Mouse (Mus musculus): ENCODE data around the gene Ctnna3. TPM values are rescaled to one million over a fixed set of nuclear protein-coding genes. Genes with fewer than 3 reads are reported as not detected.

The Ctnna3 gene
- polyA plus RNA-seq, 1 experiment from 2014 or later: 0.35 TPM

DNA sequence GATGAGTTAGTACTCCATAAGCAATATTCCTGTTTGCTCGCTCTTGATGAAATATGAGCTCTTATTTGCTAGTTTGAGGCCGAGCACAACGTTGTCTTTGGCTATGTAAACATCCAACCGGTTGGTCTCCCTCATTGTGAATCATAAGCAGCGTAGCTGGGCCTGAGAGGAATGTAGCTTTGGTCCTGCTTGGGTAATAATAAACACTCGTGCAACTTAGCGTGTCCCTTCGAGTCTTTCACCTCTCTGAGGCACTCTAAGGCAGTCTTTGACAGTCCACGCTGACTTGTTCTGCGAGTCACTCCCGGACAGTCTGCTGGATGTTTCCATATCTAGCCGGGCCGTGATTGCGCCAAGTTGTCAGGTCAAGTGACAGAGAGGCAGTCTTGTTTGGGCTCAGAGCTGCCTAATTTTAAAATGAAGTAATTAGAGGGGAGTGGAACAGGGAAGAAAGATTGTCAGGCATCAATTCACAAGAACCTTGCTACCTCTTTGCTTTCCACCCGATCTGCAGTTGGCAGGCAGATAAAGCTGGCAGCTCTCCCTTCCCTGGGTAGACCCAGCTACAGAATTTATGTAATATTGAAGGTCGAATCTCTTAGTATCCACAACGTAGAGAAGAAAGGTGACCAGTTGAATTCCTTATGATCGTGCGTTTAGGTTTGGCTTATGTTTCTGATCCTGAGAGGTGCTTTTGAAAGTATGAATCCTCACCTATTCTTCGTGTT is 355.1 kb downstream of the Ctnna3 start:
- Histone ChIP-seq H3K9me3 (replicated peaks; ENCODE audit: control insufficient read depth, low read length) (no peaks in the 10 kb centered on the region), H3K4me1 (ENCODE audit: control insufficient read depth, insufficient read depth, low read length) (no peaks in the 10 kb centered on the region), H3K9ac (replicated peaks; ENCODE audit: low read length) (no peak overlapping the region), H3K27me3 (ENCODE audit: control insufficient read depth, insufficient read depth, low read length) (no peaks in the 10 kb centered on the region), H3K4me3 (ENCODE audit: low read depth, low read length) (no peak overlapping the region), H3K27ac (replicated peaks; ENCODE audit: low read depth, low read length) (no peak overlapping the region), H3K36me3 (replicated peaks; ENCODE audit: control insufficient read depth, insufficient read depth, low read depth, low read length) (no peaks in the 10 kb centered on the region), H3K4me2 (ENCODE audit: low read depth, low read length) (no peak overlapping the region)
- ATAC-seq (replicated peaks; ENCODE audit: insufficient number of reproducible peaks, low FRiP score, low TSS enrichment, low read depth): no peak
- 78% methylated on average over 20 of the region's 20 CpGs for WGBS
- DNase-seq (ENCODE audit: low spot score): no peak

DNA sequence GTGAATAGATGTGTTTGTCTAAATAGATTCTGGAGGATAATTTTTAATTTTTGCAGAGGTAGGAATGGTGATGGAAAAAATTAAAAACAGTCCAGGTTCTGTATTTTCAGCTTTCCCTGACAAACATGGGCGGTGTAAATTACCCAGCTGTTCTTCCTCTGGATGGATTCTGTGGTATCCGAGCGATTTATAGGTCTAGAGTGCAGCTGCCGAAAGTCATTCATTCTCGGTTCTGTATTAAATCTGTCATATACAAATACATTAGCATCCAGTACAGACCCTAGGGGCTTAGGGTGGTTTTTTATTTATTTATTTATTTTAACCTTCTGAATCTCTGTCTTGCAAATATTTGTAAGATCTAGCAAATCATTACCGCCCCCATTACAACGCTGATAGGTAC is 356.5 kb downstream of the Ctnna3 start:
- H3K36me3 ChIP-seq (replicated peaks; ENCODE audit: control insufficient read depth, insufficient read depth, low read depth, low read length): no peaks in the 10 kb centered on the region
- H3K4me3 ChIP-seq (ENCODE audit: low read depth, low read length): no peak overlapping the region
- no peak overlapping the region for H3K9ac ChIP-seq (replicated peaks; ENCODE audit: low read length)
- no peak overlapping the region for H3K27ac ChIP-seq (replicated peaks; ENCODE audit: low read depth, low read length)
- no peak for DNase-seq (ENCODE audit: low spot score)
- H3K4me1 ChIP-seq (ENCODE audit: control insufficient read depth, insufficient read depth, low read length): no peaks in the 10 kb centered on the region
- ATAC-seq (replicated peaks; ENCODE audit: insufficient number of reproducible peaks, low FRiP score, low TSS enrichment, low read depth): no peak
- WGBS: 85% methylated on average over 7 of the region's 7 CpGs
- H3K4me2 ChIP-seq (ENCODE audit: low read depth, low read length): no peak overlapping the region
- H3K9me3 ChIP-seq (replicated peaks; ENCODE audit: control insufficient read depth, low read length): no peaks in the 10 kb centered on the region
- no peaks in the 10 kb centered on the region for H3K27me3 ChIP-seq (ENCODE audit: control insufficient read depth, insufficient read depth, low read length)

DNA sequence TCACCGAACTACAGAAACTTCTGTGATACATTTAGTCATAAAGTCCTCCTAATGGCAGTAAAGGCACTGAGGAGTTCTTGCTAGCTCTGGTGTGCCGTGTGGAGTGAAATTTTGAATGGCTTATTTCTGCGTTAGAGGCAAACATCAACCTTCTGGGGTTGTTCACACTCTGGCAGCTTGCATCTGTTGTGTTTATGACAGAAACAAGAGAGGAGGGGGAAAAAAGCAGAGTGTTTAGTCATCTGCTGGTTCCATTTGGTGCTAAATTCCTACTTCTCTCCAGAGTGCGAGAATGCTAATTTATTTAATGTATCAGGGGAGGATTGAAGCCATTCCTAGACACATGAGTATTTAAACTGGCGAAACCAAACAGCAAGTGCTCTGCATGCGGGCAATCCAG is 374.0 kb downstream of the Ctnna3 start:
- H3K36me3 ChIP-seq (replicated peaks; ENCODE audit: control insufficient read depth, insufficient read depth, low read depth, low read length): no peaks in the 10 kb centered on the region
- no peak overlapping the region for H3K9ac ChIP-seq (replicated peaks; ENCODE audit: low read length)
- H3K4me2 ChIP-seq (ENCODE audit: low read depth, low read length): no peak overlapping the region
- DNase-seq (ENCODE audit: low spot score): no peak
- H3K27me3 ChIP-seq (ENCODE audit: control insufficient read depth, insufficient read depth, low read length): no peaks in the 10 kb centered on the region
- WGBS: 91% methylated on average over 6 of the region's 6 CpGs
- no peak overlapping the region for H3K4me3 ChIP-seq (ENCODE audit: low read depth, low read length)
- no peak for ATAC-seq (replicated peaks; ENCODE audit: insufficient number of reproducible peaks, low FRiP score, low TSS enrichment, low read depth)
- H3K4me1 ChIP-seq (ENCODE audit: control insufficient read depth, insufficient read depth, low read length): no peaks in the 10 kb centered on the region
- H3K27ac ChIP-seq (replicated peaks; ENCODE audit: low read depth, low read length): no peak overlapping the region
- H3K9me3 ChIP-seq (replicated peaks; ENCODE audit: control insufficient read depth, low read length): no peaks in the 10 kb centered on the region

DNA sequence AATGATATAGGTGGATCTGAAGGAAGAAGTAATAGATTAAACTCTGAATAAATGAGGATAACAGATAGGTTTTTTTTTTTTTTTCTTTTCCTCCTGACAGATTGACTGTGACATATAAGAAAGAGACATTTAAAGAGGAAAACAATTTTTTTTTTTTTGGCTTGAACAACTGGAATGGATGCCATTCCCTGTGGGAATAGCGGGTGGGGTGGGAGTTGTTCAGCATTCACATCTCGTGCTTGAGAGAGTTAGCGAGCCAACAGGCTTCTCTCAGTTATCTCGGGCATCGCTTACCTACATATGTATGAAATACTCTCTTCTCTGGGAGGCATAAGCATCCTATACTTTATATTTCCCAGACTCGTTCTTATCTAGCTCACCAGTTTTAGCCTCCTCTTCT is 375.7 kb downstream of the Ctnna3 start:
- Histone ChIP-seq H3K36me3 (replicated peaks; ENCODE audit: control insufficient read depth, insufficient read depth, low read depth, low read length) (no peaks in the 10 kb centered on the region), H3K4me2 (ENCODE audit: low read depth, low read length) (no peak overlapping the region), H3K4me1 (ENCODE audit: control insufficient read depth, insufficient read depth, low read length) (no peaks in the 10 kb centered on the region), H3K27me3 (ENCODE audit: control insufficient read depth, insufficient read depth, low read length) (no peaks in the 10 kb centered on the region), H3K9me3 (replicated peaks; ENCODE audit: control insufficient read depth, low read length) (no peaks in the 10 kb centered on the region), H3K9ac (replicated peaks; ENCODE audit: low read length) (no peak overlapping the region), H3K4me3 (ENCODE audit: low read depth, low read length) (no peak overlapping the region), H3K27ac (replicated peaks; ENCODE audit: low read depth, low read length) (no peak overlapping the region)
- no peak for DNase-seq (ENCODE audit: low spot score)
- 94% methylated on average over 6 of the region's 6 CpGs for WGBS
- ATAC-seq (replicated peaks; ENCODE audit: insufficient number of reproducible peaks, low FRiP score, low TSS enrichment, low read depth): no peak

DNA sequence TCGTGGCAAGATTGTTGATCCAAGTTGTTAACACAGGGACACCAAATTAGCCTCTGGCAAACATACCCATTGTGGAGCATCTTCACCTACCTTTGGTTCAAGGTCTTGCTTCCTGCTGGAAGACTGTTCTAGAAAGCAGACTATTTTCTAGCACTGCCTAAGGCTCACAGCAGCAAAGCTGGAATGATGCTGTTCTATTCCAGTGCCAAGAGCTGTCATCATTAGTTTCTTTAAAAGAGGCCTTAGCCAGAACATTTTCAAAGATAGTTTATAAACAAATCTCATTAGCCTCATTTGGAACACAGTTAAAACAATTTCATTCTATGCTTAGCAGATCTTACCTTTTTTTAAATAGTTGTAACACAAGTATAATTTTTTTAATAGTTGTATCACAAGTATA is 376.4 kb downstream of the Ctnna3 start:
- DNase-seq (ENCODE audit: low spot score) (no peak), ATAC-seq (replicated peaks; ENCODE audit: insufficient number of reproducible peaks, low FRiP score, low TSS enrichment, low read depth) (no peak)
- WGBS: 75% methylated on average over 1 of the region's 1 CpGs
- no peak overlapping the region for H3K4me2 ChIP-seq (ENCODE audit: low read depth, low read length)
- H3K27me3 ChIP-seq (ENCODE audit: control insufficient read depth, insufficient read depth, low read length): no peaks in the 10 kb centered on the region
- H3K27ac ChIP-seq (replicated peaks; ENCODE audit: low read depth, low read length): no peak overlapping the region
- H3K4me1 ChIP-seq (ENCODE audit: control insufficient read depth, insufficient read depth, low read length): no peaks in the 10 kb centered on the region
- no peak overlapping the region for H3K9ac ChIP-seq (replicated peaks; ENCODE audit: low read length)
- H3K36me3 ChIP-seq (replicated peaks; ENCODE audit: control insufficient read depth, insufficient read depth, low read depth, low read length): no peaks in the 10 kb centered on the region
- H3K4me3 ChIP-seq (ENCODE audit: low read depth, low read length): no peak overlapping the region
- no peaks in the 10 kb centered on the region for H3K9me3 ChIP-seq (replicated peaks; ENCODE audit: control insufficient read depth, low read length)

- Histone ChIP-seq H3K4me1 (ENCODE audit: control insufficient read depth, insufficient read depth, low read length) (no peaks in the 10 kb centered on the region), H3K9me3 (replicated peaks; ENCODE audit: control insufficient read depth, low read length) (no peaks in the 10 kb centered on the region), H3K9ac (replicated peaks; ENCODE audit: low read length) (no peak overlapping the region), H3K27ac (replicated peaks; ENCODE audit: low read depth, low read length) (no peak overlapping the region), H3K4me3 (ENCODE audit: low read depth, low read length) (no peak overlapping the region), H3K36me3 (replicated peaks; ENCODE audit: control insufficient read depth, insufficient read depth, low read depth, low read length) (no peaks in the 10 kb centered on the region), H3K27me3 (ENCODE audit: control insufficient read depth, insufficient read depth, low read length) (no peaks in the 10 kb centered on the region), H3K4me2 (ENCODE audit: low read depth, low read length) (no peak overlapping the region)
- WGBS: 28% methylated on average over 9 of the region's 9 CpGs
- ATAC-seq (replicated peaks; ENCODE audit: insufficient number of reproducible peaks, low FRiP score, low TSS enrichment, low read depth) (no peak), DNase-seq (ENCODE audit: low spot score) (peak; percentile 1)
Measured at GRCm38 (mm10) chr10:63810043-63810617, 380.2 kb downstream of the Ctnna3 start.

DNA sequence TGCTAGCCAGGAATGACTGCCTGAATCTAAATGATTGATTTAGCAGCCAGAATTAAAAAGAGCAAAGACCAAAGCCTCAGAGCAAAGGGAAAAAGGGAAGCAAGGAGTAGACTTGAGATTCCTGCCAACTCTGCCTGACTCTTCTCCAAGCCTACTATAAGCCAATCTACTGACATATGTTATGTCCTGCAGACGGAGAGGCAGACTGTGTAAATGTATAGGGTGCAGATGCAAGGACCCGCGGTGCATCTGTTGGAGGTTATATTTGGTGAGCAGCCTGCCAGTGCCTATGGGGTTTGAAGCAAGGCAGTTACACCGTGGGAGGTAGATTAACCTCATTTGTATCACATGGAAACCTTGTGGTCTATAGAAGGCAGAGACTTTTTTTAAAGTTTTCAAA is 409.1 kb downstream of the Ctnna3 start:
- no peak overlapping the region for H3K4me2 ChIP-seq (ENCODE audit: low read depth, low read length)
- no peaks in the 10 kb centered on the region for H3K4me1 ChIP-seq (ENCODE audit: control insufficient read depth, insufficient read depth, low read length)
- no peaks in the 10 kb centered on the region for H3K27me3 ChIP-seq (ENCODE audit: control insufficient read depth, insufficient read depth, low read length)
- DNase-seq (ENCODE audit: low spot score): no peak
- 81% methylated on average over 4 of the region's 4 CpGs for WGBS
- no peaks in the 10 kb centered on the region for H3K9me3 ChIP-seq (replicated peaks; ENCODE audit: control insufficient read depth, low read length)
- no peak for ATAC-seq (replicated peaks; ENCODE audit: insufficient number of reproducible peaks, low FRiP score, low TSS enrichment, low read depth)
- H3K27ac ChIP-seq (replicated peaks; ENCODE audit: low read depth, low read length): no peak overlapping the region
- H3K4me3 ChIP-seq (ENCODE audit: low read depth, low read length): no peak overlapping the region
- H3K9ac ChIP-seq (replicated peaks; ENCODE audit: low read length): no peak overlapping the region
- H3K36me3 ChIP-seq (replicated peaks; ENCODE audit: control insufficient read depth, insufficient read depth, low read depth, low read length): no peaks in the 10 kb centered on the region

- no peaks in the 10 kb centered on the region for H3K36me3 ChIP-seq (replicated peaks; ENCODE audit: control insufficient read depth, insufficient read depth, low read depth, low read length)
- H3K9me3 ChIP-seq (replicated peaks; ENCODE audit: control insufficient read depth, low read length): no peaks in the 10 kb centered on the region
- H3K4me1 ChIP-seq (ENCODE audit: control insufficient read depth, insufficient read depth, low read length): no peaks in the 10 kb centered on the region
- no peak overlapping the region for H3K4me2 ChIP-seq (ENCODE audit: low read depth, low read length)
- H3K9ac ChIP-seq (replicated peaks; ENCODE audit: low read length): no peak overlapping the region
- H3K27me3 ChIP-seq (ENCODE audit: control insufficient read depth, insufficient read depth, low read length): no peaks in the 10 kb centered on the region
- H3K27ac ChIP-seq (replicated peaks; ENCODE audit: low read depth, low read length): no peak overlapping the region
- no peak for DNase-seq (ENCODE audit: low spot score)
- ATAC-seq (replicated peaks; ENCODE audit: insufficient number of reproducible peaks, low FRiP score, low TSS enrichment, low read depth): no peak
- WGBS: 87% methylated on average over 4 of the region's 4 CpGs
- H3K4me3 ChIP-seq (ENCODE audit: low read depth, low read length): no peak overlapping the region
Measured at GRCm38 (mm10) chr10:63851946-63852345, 422.0 kb downstream of the Ctnna3 start.
